8 mouse cellular contexts compared by ENCODE assay signal in the genomic region with DNA sequence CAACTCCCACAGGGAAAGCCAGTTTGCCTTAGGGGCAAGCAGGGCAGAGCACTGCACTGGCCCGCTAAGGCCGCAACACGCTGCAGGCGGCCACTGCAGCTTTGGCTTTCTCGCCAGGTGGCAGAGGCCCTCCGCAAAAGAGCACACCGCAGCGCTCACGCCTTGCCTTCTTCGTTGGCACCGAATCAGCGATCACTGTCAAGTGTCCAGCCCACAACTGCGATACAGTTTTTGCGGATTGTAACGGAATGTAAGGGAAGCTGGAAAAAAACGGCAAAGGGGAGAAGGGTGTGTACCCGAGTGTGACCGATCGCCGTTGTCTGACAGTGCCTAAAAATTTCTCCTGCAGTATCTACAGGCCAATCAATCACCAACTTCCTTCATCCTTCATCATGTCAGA. TPM values are rescaled to one million over a fixed set of nuclear protein-coding genes. Genes with fewer than 3 reads are reported as not detected.
DNase-seq lines count a peak whose midpoint lies in the region; ATAC-seq lines count a peak whose summit lies in the region.

No protein-coding gene starts in this region.

- ATAC-seq in embryonic facial prominence, embryonic 13.5 days (ENCODE audit: insufficient number of reproducible peaks, insufficient read depth, low FRiP score, low TSS enrichment, low read depth): no peak
- 0 out of 2 replicates have a peak, but pooled peaks have one; percentile 3 for ATAC-seq in intestine, embryonic 14.5 days (replicated peaks; ENCODE audit: low FRiP score, low TSS enrichment, low read depth)
- ATAC-seq in midbrain, embryonic 16.5 days: peak; percentile 74
- no peak for ATAC-seq in activated CD4-positive, CD25-positive, alpha-beta regulatory T cell, adult 4 months

- intact Hi-C loops in gastrocnemius, postnatal 36 days (cut with DNase I): no loop called here

- peaks cover 45% of the 10 kb centered on the region for H3K27me3 ChIP-seq in embryonic facial prominence, embryonic 13.5 days
- H3K27me3 ChIP-seq in intestine, embryonic 14.5 days (replicated peaks; ENCODE audit: control insufficient read depth, insufficient read depth, low read length): peaks cover 41% of the 10 kb centered on the region
- 0 out of 2 replicates have a peak, but pooled peaks cover 2% of the 10 kb centered on the region for H3K27me3 ChIP-seq in midbrain, embryonic 16.5 days (ENCODE audit: control insufficient read depth, insufficient read depth, low read depth, low read length)

- WGBS in embryonic facial prominence, embryonic 13.5 days: 2% methylated on average over 20 of the region's 20 CpGs
- 3% methylated on average over 20 of the region's 20 CpGs for WGBS in intestine, embryonic 14.5 days
- WGBS in midbrain, embryonic 16.5 days: under 1% methylated on average over 20 of the region's 20 CpGs

- no peaks in the 10 kb centered on the region for H3K9me3 ChIP-seq in embryonic facial prominence, embryonic 13.5 days
- no peaks in the 10 kb centered on the region for H3K9me3 ChIP-seq in intestine, embryonic 14.5 days (ENCODE audit: control insufficient read depth, low read length)
- no peaks in the 10 kb centered on the region; the same call in 1 of the 2 replicates for H3K9me3 ChIP-seq in midbrain, embryonic 16.5 days (replicated peaks; ENCODE audit: control insufficient read depth, low read length, poor library complexity, severe bottlenecking)

- no peaks in the 10 kb centered on the region for H3K36me3 ChIP-seq in embryonic facial prominence, embryonic 13.5 days
- H3K36me3 ChIP-seq in intestine, embryonic 14.5 days (ENCODE audit: control insufficient read depth, insufficient read depth, low read length): no peaks in the 10 kb centered on the region
- H3K36me3 ChIP-seq in midbrain, embryonic 16.5 days (ENCODE audit: control insufficient read depth, insufficient read depth, low read length): no peaks in the 10 kb centered on the region

- DNase-seq in layer of hippocampus, adult 11-12 months (ENCODE audit: low spot score): peak; percentile 17
- no peak for DNase-seq in layer of hippocampus, adult 9-10 months (ENCODE audit: low spot score)
- DNase-seq in ZHBTc4 (ENCODE audit: low read depth, low spot score): peak; percentile 41
- DNase-seq in intestine, embryonic 14.5 days (ENCODE audit: low spot score): peak; percentile 67
- DNase-seq in gastrocnemius, postnatal 36 days: no peak

- no peak overlapping the region for H3K27ac ChIP-seq in embryonic facial prominence, embryonic 13.5 days
- H3K27ac ChIP-seq in intestine, embryonic 14.5 days (ENCODE audit: low read depth): no peak overlapping the region
- H3K27ac ChIP-seq in midbrain, embryonic 16.5 days (ENCODE audit: low read length): peak overlapping the region; percentile 95

- peaks cover 22% of the 10 kb centered on the region for H3K4me1 ChIP-seq in embryonic facial prominence, embryonic 13.5 days
- peaks cover 15% of the 10 kb centered on the region; the same call in 1 of the 2 replicates for H3K4me1 ChIP-seq in intestine, embryonic 14.5 days (replicated peaks; ENCODE audit: control insufficient read depth, insufficient read depth, low read length)
- peaks cover 20% of the 10 kb centered on the region for H3K4me1 ChIP-seq in midbrain, embryonic 16.5 days (ENCODE audit: control insufficient read depth, insufficient read depth, low read length)

- H3K4me3 ChIP-seq in embryonic facial prominence, embryonic 13.5 days: peak overlapping the region; percentile 64
- peak overlapping the region; percentile 57 for H3K4me3 ChIP-seq in intestine, embryonic 14.5 days (ENCODE audit: low read depth, low read length)
- peak overlapping the region; percentile 72 for H3K4me3 ChIP-seq in midbrain, embryonic 16.5 days (ENCODE audit: low read depth, low read length)

- H3K4me2 ChIP-seq in embryonic facial prominence, embryonic 13.5 days: peak overlapping the region; percentile 94
- peak overlapping the region; percentile 97 for H3K4me2 ChIP-seq in intestine, embryonic 14.5 days (ENCODE audit: low read length)
- peak overlapping the region; percentile 67 for H3K4me2 ChIP-seq in midbrain, embryonic 16.5 days (ENCODE audit: low read length)

- peak overlapping the region; percentile 75; the same call in 1 of the 2 replicates for H3K9ac ChIP-seq in embryonic facial prominence, embryonic 13.5 days
- no peak overlapping the region for H3K9ac ChIP-seq in intestine, embryonic 14.5 days (ENCODE audit: low read length)
- H3K9ac ChIP-seq in midbrain, embryonic 16.5 days (ENCODE audit: low read depth, low read length): peak overlapping the region; percentile 82

RNA-seq across cellular contexts. Expression of a gene that starts 0.7 kb away (rescaled TPM):
- polyA plus RNA-seq in embryonic facial prominence, embryonic 13.5 days (2015; fragmentation: Nextera tagmentation; extraction: Ambion mirVana): 1.8 and 2.3 TPM in 2 replicates
- polyA plus RNA-seq in intestine, embryonic 14.5 days (2014; fragmentation: Nextera tagmentation; extraction: Ambion mirVana): 0.61 and 0.81 TPM in 2 replicates
- 58.9 and 76.0 TPM in 2 replicates for polyA plus RNA-seq in midbrain, embryonic 16.5 days (2015; fragmentation: Nextera tagmentation; extraction: Ambion mirVana)
- total RNA-seq in gastrocnemius, postnatal 36 days (2021): 1 to 10 TPM; 1.1 to 1.3 TPM
- polyA plus RNA-seq in activated CD4-positive, CD25-positive, alpha-beta regulatory T cell, adult 4 months (2017; shearing (Covaris generic)): 1 to 10 TPM; 2.2 to 6.0 TPM

RNA-seq across cellular contexts. Expression of a gene that starts 1.1 kb away (rescaled TPM):
- polyA plus RNA-seq in embryonic facial prominence, embryonic 13.5 days (2015; fragmentation: Nextera tagmentation; extraction: Ambion mirVana): 24.5 and 26.4 TPM in 2 replicates
- polyA plus RNA-seq in intestine, embryonic 14.5 days (2014; fragmentation: Nextera tagmentation; extraction: Ambion mirVana): 27.7 and 30.1 TPM in 2 replicates
- 36.1 and 39.9 TPM in 2 replicates for polyA plus RNA-seq in midbrain, embryonic 16.5 days (2015; fragmentation: Nextera tagmentation; extraction: Ambion mirVana)
- total RNA-seq in gastrocnemius, postnatal 36 days (2021): 100 to 1,000 TPM; 215 to 242 TPM
- 10 to 100 TPM; 20.3 to 21.7 TPM for polyA plus RNA-seq in activated CD4-positive, CD25-positive, alpha-beta regulatory T cell, adult 4 months (2017; shearing (Covaris generic))

Comparison
In these comparisons a context has a peak if more than half of its experiments do, and no peak if none do; other contexts are left out.
1. DNase-seq: peak in layer of hippocampus, adult 11-12 months (single experiment), ZHBTc4 (single experiment) and intestine, embryonic 14.5 days (single experiment); none in layer of hippocampus, adult 9-10 months (single experiment) and gastrocnemius, postnatal 36 days (0 of 2).
2. ATAC-seq: peak in intestine, embryonic 14.5 days (single experiment) and midbrain, embryonic 16.5 days (single experiment); none in embryonic facial prominence, embryonic 13.5 days (single experiment) and activated CD4-positive, CD25-positive, alpha-beta regulatory T cell, adult 4 months (single experiment).
3. Peak in every context shown above with its lines, with median percentiles within 50 percentile points of each other: H3K4me2 ChIP-seq and H3K4me3 ChIP-seq.